ENCODE assay signal across 8 mouse cellular contexts in genomic region chr14:14347836-14348621, GRCm38 (mm10). TPM values are rescaled to one million over a fixed set of nuclear protein-coding genes. Genes with fewer than 3 reads are reported as not detected.
DNase-seq lines count a peak whose midpoint lies in the region; ATAC-seq and TF ChIP-seq lines count a peak whose summit lies in the region.

No protein-coding gene starts in this region.

- H3K4me3 ChIP-seq in CH12.LX (replicated peaks in 1 of 3; ENCODE audit: low read depth in 2 of 3, low read length in 2 of 3, poor library complexity in 1 of 3): peak overlapping the region in 1 of 3 experiments; percentile 9
- H3K4me3 ChIP-seq in hindbrain, embryonic 14.5 days (replicated peaks; ENCODE audit: low read length): no peak overlapping the region
- H3K4me3 ChIP-seq in midbrain, embryonic 13.5 days (replicated peaks): no peak overlapping the region

- no peaks in the 10 kb centered on the region for H3K79me2 ChIP-seq in CH12.LX (replicated peaks; ENCODE audit: control insufficient read depth, extremely low read depth, insufficient read depth, poor library complexity, severe bottlenecking)

- peaks cover 0 to 10% of the 10 kb centered on the region in 2 experiments for H3K36me3 ChIP-seq in CH12.LX (replicated peaks in 1 of 2; ENCODE audit: control insufficient read depth in 1 of 2, insufficient read depth in 1 of 2, low read length in 1 of 2)
- H3K36me3 ChIP-seq in hindbrain, embryonic 14.5 days (replicated peaks; ENCODE audit: control insufficient read depth, insufficient read depth): no peaks in the 10 kb centered on the region
- H3K36me3 ChIP-seq in midbrain, embryonic 13.5 days: peaks cover 12% of the 10 kb centered on the region

- no peak for TF ChIP-seq POLR2A in CH12.LX (IDR thresholded peaks at IDR 0.05; ENCODE audit: low read depth, low read length)
- no peak for TF ChIP-seq POLR2A in brain, embryonic 14.5 days (IDR thresholded peaks at IDR 0.05; ENCODE audit: borderline replicate concordance, extremely low read depth, insufficient read depth, insufficient read length, poor library complexity, severe bottlenecking)

- H3K27ac ChIP-seq in CH12.LX (ENCODE audit: insufficient read depth, low read depth): no peak overlapping the region
- no peak overlapping the region for H3K27ac ChIP-seq in hindbrain, embryonic 14.5 days
- H3K27ac ChIP-seq in midbrain, embryonic 13.5 days: no peak overlapping the region

- H3K4me1 ChIP-seq in CH12.LX (ENCODE audit: control insufficient read depth in 1 of 2, insufficient read depth in 2 of 2): peaks cover 0 to 3% of the 10 kb centered on the region in 2 experiments; a peak in 1 of 4 replicates
- H3K4me1 ChIP-seq in hindbrain, embryonic 14.5 days (replicated peaks; ENCODE audit: control insufficient read depth, insufficient read depth, low read length): no peaks in the 10 kb centered on the region
- no peaks in the 10 kb centered on the region for H3K4me1 ChIP-seq in midbrain, embryonic 13.5 days (replicated peaks)

- H3K9me3 ChIP-seq in CH12.LX (replicated peaks; ENCODE audit: low read length): peaks cover 68% of the 10 kb centered on the region
- peaks cover 54% of the 10 kb centered on the region for H3K9me3 ChIP-seq in hindbrain, embryonic 14.5 days (ENCODE audit: control insufficient read depth, low read length)
- H3K9me3 ChIP-seq in midbrain, embryonic 13.5 days: peaks cover 49% of the 10 kb centered on the region

- 97% methylated on average over 14 of the region's 14 CpGs for WGBS in hindbrain, embryonic 14.5 days
- 96% methylated on average over 14 of the region's 14 CpGs for WGBS in midbrain, embryonic 13.5 days

- TF ChIP-seq CTCF in CH12.LX (conservative IDR thresholded peaks at IDR 0.05 in 1 of 2, IDR thresholded peaks at IDR 0.05 in 1 of 2; ENCODE audit: low read depth in 2 of 2, low read length in 2 of 2): no peak
- no peak for TF ChIP-seq CTCF in brain, embryonic 14.5 days (IDR thresholded peaks at IDR 0.05; ENCODE audit: borderline replicate concordance, extremely low read depth, insufficient read depth, insufficient read length)

- no peak overlapping the region for H3K9ac ChIP-seq in CH12.LX (ENCODE audit: insufficient read depth, low read depth)
- H3K9ac ChIP-seq in hindbrain, embryonic 14.5 days: no peak overlapping the region
- H3K9ac ChIP-seq in midbrain, embryonic 13.5 days (replicated peaks): no peak overlapping the region

- no peak for TF ChIP-seq EP300 in CH12.LX (IDR thresholded peaks at IDR 0.05; ENCODE audit: low read length)

- no peaks in the 10 kb centered on the region for H3K27me3 ChIP-seq in CH12.LX (replicated peaks)
- no peaks in the 10 kb centered on the region for H3K27me3 ChIP-seq in hindbrain, embryonic 14.5 days (ENCODE audit: control insufficient read depth, insufficient read depth, low read length)
- H3K27me3 ChIP-seq in midbrain, embryonic 13.5 days: no peaks in the 10 kb centered on the region

- DNase-seq in kidney, postnatal 10 days: peak; percentile 50
- DNase-seq in kidney, postnatal 36 days: no peak
- DNase-seq in CH12.LX (ENCODE audit: extremely low read depth): peak; percentile 52
- peak; percentile 79 for DNase-seq in brain, embryonic 14.5 days (ENCODE audit: low read depth)
- DNase-seq in hindbrain, embryonic 14.5 days (ENCODE audit: low spot score): peak; percentile 53
- DNase-seq in testis, postnatal 10 days (ENCODE audit: low spot score): peak; percentile 85

- no peak overlapping the region for H3K4me2 ChIP-seq in CH12.LX (ENCODE audit: insufficient read depth, low read depth, poor library complexity, severe bottlenecking)
- no peak overlapping the region for H3K4me2 ChIP-seq in hindbrain, embryonic 14.5 days (replicated peaks)
- H3K4me2 ChIP-seq in midbrain, embryonic 13.5 days (replicated peaks): no peak overlapping the region

- ATAC-seq in hindbrain, embryonic 14.5 days (ENCODE audit: low FRiP score): 0 out of 2 replicates have a peak, but pooled peaks have one; percentile 4
- ATAC-seq in midbrain, embryonic 13.5 days: peak; percentile 1; the same call in 1 of the 2 replicates
- ATAC-seq in erythroid progenitor cell, adult 5-6 weeks (replicated peaks; ENCODE audit: low FRiP score, poor library complexity, severe bottlenecking): no peak

- in situ Hi-C loops in CH12.LX (cut with MboI; ENCODE audit: low pct_ligation_motif_present, low pct_unique_long_range_greater_than_20kb, low sequenced_read_pairs): no loop called here

- no peak for TF ChIP-seq RAD21 in CH12.LX (IDR thresholded peaks at IDR 0.05; ENCODE audit: low read depth, low read length)

- dilution Hi-C loops in CH12.LX (cut with MboI; ENCODE audit: extremely low pct_ligation_motif_present, extremely low pct_unique_long_range_greater_than_20kb, low sequenced_read_pairs): no loop called here

TF ChIP-seq in CH12.LX, 34 proteins besides CTCF, POLR2A, EP300 and RAD21:
- TF ChIP-seq ZMIZ1 (IDR thresholded peaks at IDR 0.05; ENCODE audit: low read depth, low read length) (no peak), GABPA (IDR thresholded peaks at IDR 0.05; ENCODE audit: insufficient replicate concordance, low read depth, low read length) (no peak), CHD2 (IDR thresholded peaks at IDR 0.05; ENCODE audit: low read length) (no peak), MAZ (IDR thresholded peaks at IDR 0.05; ENCODE audit: low read depth, low read length) (no peak), USF1 (IDR thresholded peaks at IDR 0.05; ENCODE audit: low read depth, low read length) (no peak), E2F4 (IDR thresholded peaks at IDR 0.05; ENCODE audit: insufficient replicate concordance, low read depth, low read length) (no peak), ZC3H11A (IDR thresholded peaks at IDR 0.05; ENCODE audit: low read depth, low read length) (no peak), JUN (IDR thresholded peaks at IDR 0.05; ENCODE audit: insufficient read depth, low read depth, low read length) (no peak), NELFE (IDR thresholded peaks at IDR 0.05; ENCODE audit: low read depth, low read length) (no peak)

RNA-seq across cellular contexts. Expression of gene Il3ra, which starts 2.0 kb away (rescaled TPM):
- total RNA-seq in CH12.LX (2012; rRNA removed) (0.64 and 0.76 TPM in 2 replicates), CH12.LX (2014; rRNA removed) (0.89 and 1.3 TPM in 2 replicates)
- polyA plus RNA-seq in CH12.LX (2012; ENCODE audit: insufficient read length, low read depth): 2.6 and 4.8 TPM in 2 replicates
- 12.5 and 15.9 TPM in 2 replicates for polyA plus RNA-seq in brain, embryonic 14.5 days (2012; rRNA removed)
- 2.2 and 2.7 TPM in 2 replicates for polyA plus RNA-seq in hindbrain, embryonic 14.5 days (2014; fragmentation: Nextera tagmentation; extraction: Ambion mirVana)
- polyA plus RNA-seq in midbrain, embryonic 13.5 days (2015; fragmentation: Nextera tagmentation; extraction: Ambion mirVana): 1.8 and 2.7 TPM in 2 replicates
- 2.5 and 4.3 TPM in 2 replicates for total RNA-seq in erythroid progenitor cell, adult 5-6 weeks (2015; ENCODE audit: low replicate concordance)
- total RNA-seq in erythroid progenitor cell, adult 5-6 weeks (2017; ENCODE audit: low replicate concordance): 4.8 and 5.8 TPM in 2 replicates

RNA-seq across cellular contexts. Expression of gene Olfr31, which starts 25.4 kb away (rescaled TPM):
- total RNA-seq in CH12.LX (2012; rRNA removed) (not detected in 2 replicates), CH12.LX (2014; rRNA removed) (not detected in 2 replicates)
- 0.09 TPM in 1 of 2 replicates, not detected in the other for polyA plus RNA-seq in CH12.LX (2012; ENCODE audit: insufficient read length, low read depth)
- polyA plus RNA-seq in brain, embryonic 14.5 days (2012; rRNA removed): not detected in 2 replicates
- not detected in 2 replicates for polyA plus RNA-seq in hindbrain, embryonic 14.5 days (2014; fragmentation: Nextera tagmentation; extraction: Ambion mirVana)
- polyA plus RNA-seq in midbrain, embryonic 13.5 days (2015; fragmentation: Nextera tagmentation; extraction: Ambion mirVana): not detected in 2 replicates
- total RNA-seq in erythroid progenitor cell, adult 5-6 weeks (2015; ENCODE audit: low replicate concordance): not detected in 2 replicates
- total RNA-seq in erythroid progenitor cell, adult 5-6 weeks (2017; ENCODE audit: low replicate concordance): not detected in 2 replicates

RNA-seq across cellular contexts. Expression of gene Olfr721-ps1, which starts 53.1 kb away (rescaled TPM):
- total RNA-seq in CH12.LX (2012; rRNA removed) (not detected in 2 replicates), CH12.LX (2014; rRNA removed) (not detected in 2 replicates)
- polyA plus RNA-seq in CH12.LX (2012; ENCODE audit: insufficient read length, low read depth): not detected in 2 replicates
- not detected in 2 replicates for polyA plus RNA-seq in brain, embryonic 14.5 days (2012; rRNA removed)
- polyA plus RNA-seq in hindbrain, embryonic 14.5 days (2014; fragmentation: Nextera tagmentation; extraction: Ambion mirVana): not detected in 2 replicates
- not detected in 2 replicates for polyA plus RNA-seq in midbrain, embryonic 13.5 days (2015; fragmentation: Nextera tagmentation; extraction: Ambion mirVana)
- not detected in 2 replicates for total RNA-seq in erythroid progenitor cell, adult 5-6 weeks (2015; ENCODE audit: low replicate concordance)
- total RNA-seq in erythroid progenitor cell, adult 5-6 weeks (2017; ENCODE audit: low replicate concordance): not detected in 2 replicates

Comparison
In these comparisons a context has a peak if more than half of its experiments do, and no peak if none do; other contexts are left out.
1. DNase-seq: peak in kidney, postnatal 10 days (single experiment), CH12.LX (single experiment), brain, embryonic 14.5 days (single experiment), hindbrain, embryonic 14.5 days (single experiment) and testis, postnatal 10 days (single experiment); none in kidney, postnatal 36 days (0 of 2).